Mouse (Mus musculus) WW6 (cell line): ENCODE results near the gene Carns1.
A peak's percentile ranks its signal among the peaks of the same experiment; 100 is the strongest.

Source experiments
- DNase-seq: peaks from one replicate; pipeline ENCODE4 v3.0.0-alpha.2; 2013; ENCODE audit warnings: low read depth, low spot score

Carns1 gene

DNA sequence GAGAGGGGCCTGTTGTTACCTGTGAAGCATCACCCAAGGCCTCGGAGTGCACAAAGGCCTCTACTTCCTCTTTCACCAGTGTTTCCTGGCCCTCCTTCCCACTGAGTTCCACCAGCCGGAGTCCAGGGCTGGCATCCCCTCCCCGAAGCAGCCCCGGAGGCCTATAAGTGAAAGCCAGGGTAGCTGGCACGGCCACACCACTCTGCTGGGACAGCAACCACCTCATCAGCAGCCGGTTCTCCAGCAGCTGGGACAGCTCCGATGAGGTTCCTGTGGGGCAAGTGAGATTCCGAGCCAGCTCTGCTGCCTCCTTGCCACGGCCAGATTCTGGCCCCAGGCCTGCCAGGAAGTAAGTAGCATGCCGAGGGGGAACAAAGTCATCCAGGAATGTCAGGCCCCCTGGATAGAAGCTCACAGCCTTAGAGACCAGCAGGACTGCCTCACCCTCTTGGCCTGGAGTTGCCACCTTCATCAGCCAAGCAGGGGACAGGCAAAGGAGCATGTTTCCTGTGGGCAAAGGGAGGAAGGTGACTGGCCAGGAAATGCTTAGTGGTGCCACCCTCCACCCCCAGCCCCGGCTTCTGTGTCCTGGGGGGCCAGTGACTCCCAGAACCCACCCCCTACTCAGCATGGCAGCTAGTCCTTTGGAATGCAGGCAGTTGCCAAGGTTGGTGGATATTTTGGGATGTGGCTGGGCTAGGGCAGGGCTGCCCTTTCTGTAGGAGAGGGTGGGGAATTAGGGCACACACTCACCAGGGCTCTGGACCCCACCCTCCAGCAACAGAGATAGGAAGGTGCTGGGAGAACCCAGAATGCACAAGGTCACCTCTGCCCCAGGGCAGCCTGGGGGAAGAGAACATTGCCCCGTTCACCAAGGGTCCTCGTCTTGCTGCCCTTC lies 3.6 kb downstream of the Carns1 start:
- no peak for DNase-seq

DNA sequence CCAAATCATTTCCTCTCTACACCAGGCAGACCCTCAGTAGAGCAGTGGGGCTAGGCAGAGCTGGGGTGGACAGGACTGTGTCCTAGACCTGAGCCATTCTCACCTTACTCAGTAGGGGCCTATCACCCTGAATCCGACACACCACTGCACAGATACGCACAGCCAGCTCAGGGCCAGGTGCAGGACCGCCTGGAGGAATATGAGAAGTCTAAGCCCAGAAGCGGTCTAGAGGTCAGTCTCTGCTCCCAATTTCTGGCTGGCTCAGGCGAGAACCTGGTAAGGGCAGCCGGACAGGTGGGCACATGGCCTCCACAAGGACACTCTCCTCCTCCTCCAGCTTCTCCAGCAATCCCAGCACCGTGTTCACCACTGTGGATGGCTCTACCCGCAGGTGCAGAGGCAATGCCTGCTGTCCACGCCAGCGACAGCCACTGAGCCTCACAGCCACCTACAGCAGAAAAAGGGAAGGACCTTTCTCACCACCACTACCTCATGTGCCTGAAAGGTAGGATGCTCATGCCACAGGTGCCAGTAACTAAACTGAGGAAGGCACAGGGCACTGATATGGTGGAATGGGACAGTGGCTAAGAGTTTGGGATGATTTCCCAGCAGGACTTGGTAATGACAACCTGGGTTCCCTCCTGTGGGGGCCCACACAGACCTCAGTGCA lies 4.4 kb downstream of the Carns1 start:
- DNase-seq: no peak

DNA sequence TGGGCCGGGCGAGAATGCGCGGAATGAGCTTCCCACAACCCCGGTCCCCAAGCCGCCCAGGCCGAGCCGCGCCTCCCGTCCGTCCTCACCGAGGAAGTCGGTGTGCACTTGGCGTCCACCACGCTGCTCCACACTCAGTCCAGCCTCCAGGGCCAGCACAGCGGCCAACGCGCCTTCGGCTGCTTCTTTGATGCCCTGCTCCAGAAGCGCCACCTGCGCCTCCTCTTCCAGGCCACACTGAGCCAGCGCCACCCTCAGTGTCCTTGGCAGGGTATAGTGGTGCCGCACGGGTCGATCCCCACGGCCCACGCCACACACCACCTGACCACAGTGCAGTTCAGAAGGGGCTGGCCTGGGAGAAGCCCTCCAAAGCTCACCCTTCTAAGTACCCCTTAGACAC lies 5.5 kb downstream of the Carns1 start:
- DNase-seq: no peak

DNA sequence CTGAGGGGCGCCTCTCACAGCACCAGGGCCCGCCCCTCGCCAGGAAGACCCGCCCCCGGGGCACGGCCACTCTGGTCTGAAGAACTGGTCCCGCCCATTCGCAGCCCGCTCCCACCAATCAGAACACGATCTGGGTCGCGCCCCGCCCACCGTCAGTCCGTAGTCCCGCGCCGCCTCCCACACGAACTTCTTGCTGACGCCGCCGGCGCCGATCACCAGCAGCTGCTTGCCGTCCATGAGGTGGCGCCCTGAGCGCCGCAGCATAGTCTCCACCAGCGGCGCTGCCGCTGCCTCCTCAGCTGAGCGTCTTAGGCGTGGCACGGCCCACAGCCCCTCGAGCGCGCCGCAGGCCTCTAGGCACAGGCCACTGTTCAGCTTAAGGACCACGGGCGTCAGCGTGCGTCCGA lies 5.9 kb downstream of the Carns1 start:
- DNase-seq: peak; percentile 96

DNA sequence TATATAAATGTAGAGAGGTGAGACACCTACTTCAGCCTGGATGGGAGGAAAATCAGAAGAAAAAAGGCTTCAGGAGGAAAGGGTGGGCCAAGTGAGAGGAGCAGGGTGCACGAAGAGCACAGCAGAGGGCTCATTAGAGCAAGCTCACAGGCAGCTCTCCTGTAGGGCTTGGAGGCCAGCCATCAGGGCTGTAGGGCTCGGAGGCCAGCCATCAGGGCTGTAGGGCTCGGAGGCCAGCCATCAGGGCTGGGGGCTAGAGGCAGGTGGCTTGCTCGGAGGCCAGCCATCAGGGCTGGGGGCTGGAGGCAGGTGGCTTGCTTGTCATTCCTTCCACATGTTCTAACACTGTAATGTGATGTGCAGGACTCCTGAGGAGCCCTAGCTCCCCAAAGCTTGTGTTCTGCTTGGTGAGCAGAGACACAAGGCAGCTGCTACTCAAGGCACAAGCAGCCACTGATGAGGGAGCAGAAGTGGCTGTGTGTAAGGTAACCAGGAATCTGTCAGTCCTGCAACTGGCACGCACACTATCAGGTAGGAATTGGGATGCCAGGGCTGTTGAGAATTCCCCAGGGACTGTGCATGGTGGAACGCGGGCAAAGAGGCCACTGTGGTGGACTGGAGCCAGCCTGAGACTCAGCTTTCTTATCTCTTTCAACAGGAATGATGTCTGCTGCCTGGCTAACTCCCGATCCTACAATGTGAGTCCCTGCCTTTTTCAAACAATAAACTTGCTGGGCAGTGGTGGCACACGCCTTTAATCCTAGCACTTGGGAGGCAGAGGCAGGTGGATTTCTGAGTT lies 8.4 kb downstream of the Carns1 start:
- DNase-seq: no peak

DNA sequence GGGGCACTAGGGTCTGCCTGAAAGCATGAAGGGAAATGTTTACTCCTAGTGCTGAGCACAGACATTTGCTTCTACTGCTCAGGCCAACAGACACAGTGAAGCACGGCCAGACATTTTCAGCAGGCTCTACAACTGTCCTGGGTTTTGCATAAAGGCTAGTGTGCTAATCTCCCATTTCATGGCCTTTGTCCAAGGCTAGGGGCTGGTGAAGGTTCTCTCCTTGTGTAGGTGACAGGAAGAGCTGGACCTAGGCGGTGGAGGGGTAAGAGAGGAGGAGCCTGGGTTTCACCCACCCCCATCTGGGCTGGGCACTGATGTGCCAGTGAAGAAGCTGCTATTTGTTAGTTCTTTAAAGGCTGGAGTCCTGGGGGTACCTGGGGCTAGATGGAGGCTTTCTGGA lies 10.6 kb downstream of the Carns1 start:
- DNase-seq: no peak

DNA sequence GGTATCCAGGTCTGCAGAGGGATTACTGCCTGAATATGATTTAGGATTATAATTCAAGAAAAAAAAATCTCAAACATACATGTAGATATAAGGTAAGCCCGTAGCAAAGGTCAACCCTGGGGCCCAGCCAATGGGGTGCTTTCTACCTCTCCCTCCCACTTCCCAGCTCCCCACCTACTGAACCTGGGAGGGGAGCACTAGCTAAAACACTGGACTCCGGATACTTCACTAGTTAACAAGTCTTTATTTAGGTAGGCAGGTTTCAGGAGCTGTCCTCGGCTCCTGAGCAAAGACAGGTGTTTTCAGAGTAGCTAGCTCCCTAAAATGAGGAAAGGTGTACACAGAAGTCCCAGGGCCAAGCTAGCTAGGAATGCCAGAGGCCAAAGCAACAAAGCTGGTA lies 11.2 kb downstream of the Carns1 start:
- no peak for DNase-seq

DNA sequence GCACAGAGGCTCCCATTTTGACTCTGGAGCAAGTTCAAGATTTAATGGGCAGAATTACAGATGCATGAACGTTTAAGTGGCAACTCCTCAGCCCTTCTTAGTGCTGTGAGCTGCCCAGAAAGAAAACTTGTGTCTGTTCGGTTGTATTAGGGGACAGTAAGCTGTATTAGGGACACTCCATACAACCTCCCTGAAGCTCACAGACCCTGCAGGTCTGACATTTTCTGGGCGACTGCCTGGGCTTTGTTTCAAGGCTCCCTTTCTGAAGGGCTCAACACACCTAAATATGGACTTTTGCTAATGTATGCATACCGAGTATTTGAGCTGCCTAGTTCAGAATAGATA lies 11.8 kb downstream of the Carns1 start:
- no peak for DNase-seq

DNA sequence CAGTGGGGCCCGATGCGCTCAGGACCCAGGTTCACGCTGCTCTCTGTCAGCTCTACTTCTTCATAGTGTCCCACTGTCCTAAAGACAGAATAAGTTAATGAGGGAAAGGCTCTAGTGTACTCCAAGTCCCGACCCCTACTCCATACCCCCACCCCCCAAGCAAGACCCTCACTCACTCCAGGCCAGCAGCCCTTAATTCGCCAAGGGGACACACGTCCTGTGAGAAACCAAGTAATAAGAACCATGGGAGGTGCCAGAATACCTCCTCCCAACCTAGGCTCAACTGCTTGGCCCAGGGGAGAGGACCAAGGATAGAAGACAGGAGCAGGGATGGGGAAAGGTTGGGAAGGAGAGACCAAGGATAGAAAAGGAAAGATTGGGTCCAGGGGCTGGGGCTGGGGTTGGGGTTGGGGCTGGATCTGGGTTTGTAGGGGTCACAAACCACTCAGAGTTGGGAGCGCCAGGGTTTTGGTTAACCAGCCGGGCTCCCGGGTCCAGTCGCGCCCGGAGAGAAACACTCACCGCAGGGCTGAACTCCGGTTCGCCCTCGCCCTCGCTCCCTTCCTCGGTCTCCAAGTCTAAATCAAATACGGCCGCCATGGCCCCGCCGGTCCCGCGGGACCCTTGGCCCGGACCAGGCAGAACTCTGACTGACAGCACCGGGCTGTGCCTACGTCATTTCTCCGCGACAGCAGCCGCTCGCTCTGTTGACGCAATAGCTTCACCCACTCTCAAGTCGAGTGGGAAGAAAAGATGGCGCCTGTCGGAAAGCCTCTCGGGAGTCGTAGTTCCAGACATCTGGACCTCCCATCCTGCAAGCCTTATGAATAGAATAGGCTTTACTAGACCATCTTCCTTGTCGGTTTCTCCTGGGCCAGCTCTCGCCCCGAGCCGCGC lies 12.4 kb downstream of the Carns1 start, which contains the start of gene Rps6kb2:
Rps6kb2 (minus strand) TSS at position 709 of the 897 bp plus-strand sequence.
- peak; percentile 82 for DNase-seq

DNA sequence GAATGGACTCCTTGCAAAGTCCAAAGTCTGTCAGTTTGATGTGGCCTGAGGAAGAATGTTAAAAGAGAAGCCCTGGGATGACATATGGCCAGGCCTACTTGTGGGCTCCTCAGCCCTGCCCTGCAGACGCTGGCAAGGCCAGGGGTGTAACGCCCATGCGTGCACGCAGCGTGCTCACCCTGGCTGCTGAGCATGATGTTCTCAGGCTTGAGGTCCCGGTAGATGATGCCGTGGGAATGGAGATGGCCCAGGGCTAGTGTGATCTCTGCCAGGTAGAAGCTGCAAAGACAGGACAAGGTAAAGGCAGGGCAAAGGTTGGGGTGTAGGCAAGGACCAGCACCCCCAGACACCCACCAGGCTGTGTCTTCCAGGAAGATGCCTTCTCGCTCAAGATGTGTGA lies 16.2 kb downstream of the Carns1 start:
- DNase-seq: no peak

DNA sequence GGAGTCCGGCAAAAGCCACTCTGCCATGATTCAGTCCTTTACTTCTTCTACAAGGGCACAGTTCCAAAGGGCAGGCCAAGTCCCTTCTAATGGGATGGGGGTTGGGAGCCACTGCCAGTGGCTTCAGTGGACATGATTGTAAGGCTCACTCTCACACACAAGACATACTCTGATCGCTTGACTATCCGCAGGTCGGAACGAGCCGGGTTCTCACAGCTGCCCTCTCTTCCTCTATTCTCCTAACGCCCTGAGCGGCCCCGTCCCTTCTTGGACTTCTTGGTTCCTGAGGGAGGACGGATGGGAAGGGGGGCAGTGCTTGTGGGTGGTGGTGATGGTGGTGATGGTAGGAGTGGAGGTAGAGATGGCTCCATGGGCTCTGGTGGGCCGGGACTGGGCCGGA lies 18.5 kb downstream of the Carns1 start:
- DNase-seq: no peak

DNA sequence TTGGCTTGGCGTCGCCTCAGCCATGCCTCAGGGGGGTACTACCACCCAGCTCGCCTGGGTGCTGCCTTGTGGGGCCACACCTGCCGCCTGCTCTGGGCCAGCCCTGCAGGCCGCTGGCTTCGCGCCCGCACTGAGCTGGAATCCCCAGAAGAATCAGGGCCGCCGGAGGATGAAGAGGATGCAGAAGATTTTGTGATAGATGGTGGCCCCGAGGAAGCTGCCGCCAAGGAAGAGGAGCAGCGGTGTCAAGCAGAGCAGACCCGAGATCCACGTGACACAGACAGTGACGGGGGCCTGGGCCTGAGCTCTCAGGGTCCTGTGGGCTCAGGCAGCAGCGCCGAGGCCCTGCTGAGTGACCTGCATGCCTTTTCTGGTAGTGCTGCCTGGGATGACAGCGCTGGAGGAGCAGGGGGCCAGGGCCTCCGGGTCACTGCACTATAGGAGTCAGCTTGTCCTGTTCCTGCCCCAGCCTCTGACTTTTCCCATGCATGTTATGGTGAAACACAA lies 19.2 kb downstream of the Carns1 start:
- no peak for DNase-seq

DNA sequence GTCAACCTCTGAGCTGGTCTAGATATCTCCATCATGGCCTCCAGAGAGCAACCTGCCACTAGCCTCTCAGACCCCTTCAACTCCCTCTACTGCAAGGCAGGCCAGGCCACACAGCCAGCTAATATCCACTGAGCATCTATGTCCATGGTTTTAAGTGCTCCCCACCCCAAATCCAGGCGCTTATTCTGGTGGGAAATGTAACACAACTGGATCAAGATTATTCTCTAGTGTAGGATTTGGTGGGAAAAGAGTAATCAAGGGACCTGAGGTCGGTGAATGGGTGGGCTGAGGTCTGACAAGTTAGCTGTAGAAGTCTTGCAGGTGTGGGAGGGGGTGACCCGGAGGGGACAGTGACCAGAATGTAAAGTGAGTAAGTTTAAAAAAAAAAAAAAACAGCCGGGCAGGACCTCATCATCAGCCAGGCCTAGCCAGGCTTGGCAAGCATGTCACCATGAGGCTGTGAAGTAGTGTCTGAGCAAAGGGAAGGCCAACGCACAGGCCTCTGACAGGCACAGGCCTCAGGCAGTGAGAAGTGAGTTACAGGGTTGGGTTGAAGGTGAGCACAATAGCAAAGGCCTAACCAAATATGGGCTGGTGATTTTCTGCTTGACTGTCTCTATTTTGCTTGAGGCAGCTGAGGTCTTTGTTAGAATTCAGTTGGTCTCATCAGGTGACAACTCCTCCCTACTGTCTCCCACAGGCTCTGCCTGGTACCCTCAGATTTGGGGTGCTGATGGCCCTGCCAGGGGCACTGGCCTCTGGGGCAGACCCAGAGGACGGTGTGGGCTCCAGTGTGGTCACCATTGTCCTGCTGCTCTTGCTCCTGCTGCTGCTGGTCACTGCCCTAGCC lies 19.8 kb downstream of the Carns1 start:
- DNase-seq: no peak

DNA sequence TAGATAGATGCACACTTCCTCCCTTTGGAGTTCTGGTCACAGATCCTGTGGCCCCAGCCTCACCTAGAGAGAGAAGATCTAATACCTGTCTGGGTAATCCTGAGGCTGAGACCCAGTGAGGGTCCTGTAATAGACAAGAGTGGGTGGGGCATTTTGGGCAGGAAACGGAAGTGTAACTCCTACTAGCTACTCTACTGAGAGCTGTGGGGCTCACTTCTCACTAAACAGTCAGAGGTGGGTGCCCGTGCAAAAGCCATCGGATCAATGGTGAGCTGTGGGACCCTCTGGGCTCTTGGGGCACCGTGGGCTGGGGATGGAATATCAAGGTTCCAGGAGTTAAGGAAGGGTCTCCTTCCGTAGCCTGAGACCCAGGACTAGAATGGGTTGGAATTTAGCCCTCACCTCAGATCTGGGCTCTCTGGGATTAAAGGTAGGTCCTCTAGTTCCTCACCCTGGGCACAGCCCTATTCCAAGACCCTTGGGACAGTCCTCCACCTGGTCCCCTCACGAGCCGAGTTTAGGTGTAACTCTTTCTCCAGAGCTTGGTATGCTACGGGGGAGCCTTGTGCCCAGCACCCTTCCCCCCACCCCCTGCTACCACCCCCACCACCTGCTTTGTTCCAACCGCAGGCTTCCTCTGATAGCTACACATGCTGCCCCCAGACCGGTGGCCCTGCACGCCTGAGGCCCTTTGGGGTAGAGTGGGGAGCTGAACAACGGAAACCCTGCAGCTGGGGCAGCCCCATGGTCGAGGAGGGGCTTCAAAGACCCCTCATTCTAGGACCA lies 20.6 kb downstream of the Carns1 start:
- DNase-seq: no peak

DNA sequence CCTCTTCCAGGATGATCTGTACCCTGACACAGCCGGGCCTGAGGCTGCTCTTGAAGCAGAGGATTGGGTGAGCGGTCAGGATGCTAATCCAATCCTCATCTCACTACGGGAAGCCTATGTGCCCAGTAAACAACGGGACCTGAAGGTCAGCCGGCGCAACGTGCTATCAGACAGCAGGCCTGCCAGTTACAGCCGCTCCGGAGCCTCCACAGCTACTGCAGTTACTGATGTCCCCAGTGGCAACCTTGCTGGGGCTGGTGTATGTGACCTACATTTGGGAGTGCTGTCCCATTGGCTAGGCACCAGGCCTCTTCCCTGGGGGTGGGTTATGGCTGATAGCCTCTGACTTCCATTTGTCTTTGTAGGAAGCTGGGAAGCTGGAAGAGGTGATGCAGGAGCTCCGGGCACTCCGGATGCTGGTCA lies 22.0 kb downstream of the Carns1 start, which contains the start of gene Ptprcap:
Ptprcap (plus strand) TSS at position 373 of the 423 bp plus-strand sequence.
- no peak for DNase-seq

DNA sequence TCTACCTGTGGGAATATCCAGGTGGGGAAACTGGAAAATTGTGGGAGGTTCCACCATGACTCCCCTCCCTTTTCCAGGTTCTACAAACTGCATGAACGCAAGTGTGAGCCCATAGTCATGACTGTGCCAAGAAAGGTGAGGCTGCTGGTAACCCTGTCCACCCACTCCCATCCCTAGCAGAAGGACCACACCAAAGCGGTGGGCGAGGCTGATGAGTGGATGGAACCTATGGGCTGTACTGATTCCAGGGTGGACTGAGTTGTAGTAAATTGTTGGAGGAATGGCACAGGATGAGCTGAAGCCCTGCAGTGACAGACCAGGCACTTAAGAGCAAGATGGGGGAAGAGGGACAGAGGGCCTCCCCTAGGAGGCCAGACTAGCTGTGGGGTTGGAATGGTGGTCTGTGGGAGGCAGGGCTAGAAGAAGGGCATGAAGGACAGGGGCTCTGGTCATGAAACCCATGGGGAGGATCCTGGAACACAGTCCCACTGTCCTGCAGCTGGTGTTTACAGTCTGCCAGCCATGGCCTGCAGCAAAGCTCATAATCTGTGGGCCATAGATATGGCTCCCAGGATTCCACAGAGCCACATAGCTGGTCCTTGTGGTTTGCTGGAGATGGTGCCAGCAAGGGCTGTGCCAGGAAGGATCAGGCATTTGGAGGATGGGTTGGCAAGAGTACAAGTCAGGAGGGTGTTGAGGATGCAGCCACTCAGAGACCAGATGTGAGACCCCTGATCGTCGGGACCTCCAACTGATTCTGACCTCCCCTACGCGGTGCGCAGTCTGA lies 22.6 kb downstream of the Carns1 start:
- no peak for DNase-seq

DNA sequence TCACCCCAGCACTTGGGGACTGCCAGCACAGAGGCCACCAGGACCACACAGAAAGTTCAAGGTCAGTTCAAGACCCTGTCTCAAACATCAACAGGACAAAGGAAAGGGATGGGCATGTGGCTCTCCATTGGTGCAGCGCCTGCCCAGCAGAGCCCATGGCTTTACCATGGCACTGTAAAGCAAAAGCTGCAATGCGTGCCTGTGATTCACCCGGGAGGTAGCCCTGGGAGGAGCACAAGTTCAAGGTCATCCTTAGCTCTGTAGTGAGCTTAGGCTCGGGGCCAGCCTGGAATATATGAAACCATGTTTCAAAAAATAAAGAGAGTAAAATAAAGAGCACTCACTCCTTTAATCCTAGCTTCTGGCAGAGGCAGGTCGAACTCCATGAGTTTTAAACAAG lies 23.4 kb downstream of the Carns1 start:
- no peak for DNase-seq

DNA sequence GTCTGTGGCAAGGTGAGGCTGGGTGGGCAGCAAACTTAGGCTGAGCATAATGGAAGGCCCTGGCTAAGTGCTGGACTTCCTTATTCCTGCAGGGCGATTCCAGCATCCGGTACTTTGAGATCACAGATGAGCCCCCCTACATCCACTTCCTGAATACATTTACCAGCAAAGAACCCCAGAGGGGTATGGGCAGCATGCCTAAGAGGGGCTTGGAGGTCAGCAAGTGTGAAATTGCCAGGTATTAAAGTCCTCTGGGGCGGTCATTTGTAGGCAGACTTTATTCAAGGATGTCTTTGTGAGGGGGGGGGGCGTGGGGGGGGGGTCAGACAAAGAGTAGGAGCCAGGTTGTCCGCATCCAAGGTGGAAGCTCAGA lies 23.8 kb downstream of the Carns1 start:
- DNase-seq: no peak
